Mouse (Mus musculus) midbrain, embryonic 15.5 days (tissue): Measurements from ENCODE around the gene Ppfia3. TPM values are rescaled to one million over a fixed set of nuclear protein-coding genes. Genes with fewer than 3 reads are reported as not detected.

Experiments
- ATAC-seq: fragments of 200-750 bp; cut with Nextera tagmentation; replicated peaks from 2 replicates; pipeline ENCODE4 v1.8.0; 2017; ENCODE audit warnings: moderate TSS enrichment
- H3K27ac ChIP-seq: fragments of 300-500 bp; sonication (generic); 2 replicates; pipeline ENCODE4 v1.5.1; 2015; ENCODE audit warnings: mild to moderate bottlenecking, inconsistent platforms
- H3K27me3 ChIP-seq: fragments of 300-500 bp; sonication (generic); replicated peaks from 2 replicates; pipeline ENCODE4 v1.6.1; 2015; ENCODE audit warnings: inconsistent platforms
- H3K36me3 ChIP-seq: fragments of 300-500 bp; sonication (generic); replicated peaks from 2 replicates; pipeline ENCODE4 v1.6.1; 2015; ENCODE audit warnings: inconsistent platforms
- H3K4me1 ChIP-seq: fragments of 300-500 bp; sonication (generic); 2 replicates; pipeline ENCODE4 v1.6.1; 2015; ENCODE audit warnings: inconsistent platforms
- H3K4me2 ChIP-seq: fragments of 300-500 bp; sonication (generic); 2 replicates; pipeline ENCODE4 v1.6.1; 2015; ENCODE audit warnings: inconsistent platforms, mild to moderate bottlenecking, moderate library complexity
- H3K4me3 ChIP-seq: fragments of 300-500 bp; sonication (generic); 2 replicates; pipeline ENCODE4 v1.5.1; 2015; ENCODE audit warnings: mild to moderate bottlenecking, inconsistent platforms
- H3K9ac ChIP-seq: fragments of 300-500 bp; sonication (generic); 2 replicates; pipeline ENCODE4 v1.6.1; 2015; ENCODE audit warnings: mild to moderate bottlenecking, inconsistent platforms
- H3K9me3 ChIP-seq: fragments of 300-500 bp; sonication (generic); 2 replicates; pipeline ENCODE4 v1.6.1; 2016; ENCODE audit warnings: inconsistent platforms
- WGBS: fragments of 180-500 bp; shearing (Covaris S2); methylation state at CpG from one replicate; pipeline ENCODE4 v1.1.7; 2015; ENCODE audit warnings: mixed read lengths; 5-methylcytosine and 5-hydroxymethylcytosine counted together
- polyA plus RNA-seq: library from polyadenylated mRNA; unstranded; fragments of >200 nt; fragmentation: Nextera tagmentation; extraction: Ambion mirVana; gene quantifications from 2 replicates; pipeline ENCODE4 v1.2.1, GENCODE M21; 2015

The Ppfia3 gene
- polyA plus RNA-seq, 1 experiment from 2014 or later, result 29.9 TPM

DNA sequence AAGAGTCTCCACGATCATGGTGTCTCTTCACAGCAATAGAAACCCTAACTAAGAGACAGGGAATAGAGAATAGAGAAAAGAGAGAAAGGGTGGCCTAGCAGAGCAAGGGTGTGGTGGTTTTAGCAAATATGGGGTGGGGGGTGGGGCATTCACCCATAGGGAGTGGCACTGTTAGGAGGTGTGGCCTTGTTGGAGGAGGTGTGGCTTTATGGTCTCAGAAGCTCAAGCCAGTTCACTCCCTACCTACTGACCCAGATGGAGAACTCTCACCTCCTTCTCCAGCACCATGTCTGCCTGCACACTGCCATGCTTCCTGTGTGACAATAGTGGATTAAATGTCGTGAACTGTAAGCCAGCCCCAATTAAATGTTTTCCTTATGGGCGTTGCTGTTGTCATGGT lies 69.3 kb downstream of the Ppfia3 start:
- H3K27ac ChIP-seq, result no peak overlapping the region
- no peak overlapping the region for H3K4me2 ChIP-seq
- no peaks in the 10 kb centered on the region for H3K36me3 ChIP-seq
- H3K27me3 ChIP-seq, result no peaks in the 10 kb centered on the region
- 65% methylated on average over 3 of the region's 3 CpGs for WGBS
- H3K4me3 ChIP-seq, result no peak overlapping the region
- no peaks in the 10 kb centered on the region for H3K9me3 ChIP-seq
- H3K9ac ChIP-seq, result no peak overlapping the region
- peaks cover 10% of the 10 kb centered on the region for H3K4me1 ChIP-seq
- no peak for ATAC-seq

- H3K27me3 ChIP-seq, result no peaks in the 10 kb centered on the region
- no peak overlapping the region for H3K9ac ChIP-seq
- H3K4me1 ChIP-seq, result peaks cover 10% of the 10 kb centered on the region
- ATAC-seq, result no peak
- H3K4me2 ChIP-seq, result no peak overlapping the region
- H3K36me3 ChIP-seq, result no peaks in the 10 kb centered on the region
- 85% methylated on average over 1 of the region's 1 CpGs for WGBS
- no peak overlapping the region for H3K4me3 ChIP-seq
- no peaks in the 10 kb centered on the region for H3K9me3 ChIP-seq
- no peak overlapping the region for H3K27ac ChIP-seq
Measured at GRCm38 (mm10) chr7:45296626-45297025, 70.2 kb downstream of the Ppfia3 start.

Other genes with a start within 250 kb of the Ppfia3 start
- gene Rps11, start 242.6 kb downstream of the Ppfia3 start, polyA plus RNA-seq, result 742 and 762 TPM in 2 replicates
- gene Rpl13a, start 238.3 kb downstream of the Ppfia3 start, polyA plus RNA-seq, result 582 and 606 TPM in 2 replicates
- gene Gm45713, start 230.8 kb downstream of the Ppfia3 start, polyA plus RNA-seq, result not detected in 2 replicates
- gene Flt3l, start 230.6 kb downstream of the Ppfia3 start, polyA plus RNA-seq, result 2.1 and 2.3 TPM in 2 replicates
- gene Pih1d1, start 212.7 kb downstream of the Ppfia3 start, polyA plus RNA-seq, result 87.1 and 90.0 TPM in 2 replicates
- gene Aldh16a1, start 212.4 kb downstream of the Ppfia3 start, polyA plus RNA-seq, result 16.1 and 19.8 TPM in 2 replicates
- 0.59 and 1.0 TPM in 2 replicates for gene Slc17a7, start 203.1 kb downstream of the Ppfia3 start, polyA plus RNA-seq
- gene Gfy, start 187.4 kb downstream of the Ppfia3 start, polyA plus RNA-seq, result not detected in 2 replicates
- gene Pth2, start 186.0 kb downstream of the Ppfia3 start, polyA plus RNA-seq, result 0.68 and 0.93 TPM in 2 replicates
- 0.63 and 0.84 TPM in 2 replicates for gene Ccdc155, start 162.1 kb downstream of the Ppfia3 start, polyA plus RNA-seq
- 4.0 and 5.8 TPM in 2 replicates for gene Dkkl1, start 154.9 kb downstream of the Ppfia3 start, polyA plus RNA-seq
- 45.7 and 55.8 TPM in 2 replicates for gene Tead2, start 151.3 kb downstream of the Ppfia3 start, polyA plus RNA-seq
- 1.3 and 1.7 TPM in 2 replicates for gene Cd37, start 127.9 kb downstream of the Ppfia3 start, polyA plus RNA-seq
- 0.50 and 0.91 TPM in 2 replicates for gene Slc6a16, start 125.9 kb downstream of the Ppfia3 start, polyA plus RNA-seq
- not detected in 2 replicates for gene Slc6a21, start 89.5 kb downstream of the Ppfia3 start, polyA plus RNA-seq
- gene Trpm4, start 33.2 kb downstream of the Ppfia3 start, polyA plus RNA-seq, result 10.7 and 12.7 TPM in 2 replicates
- 0.23 and 0.26 TPM in 2 replicates for gene Hrc, start 31.7 kb downstream of the Ppfia3 start, polyA plus RNA-seq
- gene Lin7b, start 3.6 kb upstream of the Ppfia3 start, polyA plus RNA-seq, result 24.4 TPM in 2 replicates
- 202 and 214 TPM in 2 replicates for gene Snrnp70, start 28.7 kb upstream of the Ppfia3 start, polyA plus RNA-seq
- not detected in 2 replicates for gene Kcna7, start 38.6 kb upstream of the Ppfia3 start, polyA plus RNA-seq
- 0.10 TPM in 1 of 2 replicates, not detected in the other for gene Ntf5, start 46.7 kb upstream of the Ppfia3 start, polyA plus RNA-seq
- 0.45 and 0.63 TPM in 2 replicates for gene Lhb, start 53.8 kb upstream of the Ppfia3 start, polyA plus RNA-seq
- gene Gys1, start 67.8 kb upstream of the Ppfia3 start, polyA plus RNA-seq, result 21.0 and 22.7 TPM in 2 replicates
- 107 and 117 TPM in 2 replicates for gene Ruvbl2, start 71.1 kb upstream of the Ppfia3 start, polyA plus RNA-seq
- gene Ftl1, start 92.9 kb upstream of the Ppfia3 start, polyA plus RNA-seq, result 6,021 and 6,209 TPM in 2 replicates
- gene Bax, start 99.9 kb upstream of the Ppfia3 start, polyA plus RNA-seq, result 257 and 261 TPM in 2 replicates
- 0.08 and 0.23 TPM in 2 replicates for gene Tulp2, start 114.9 kb upstream of the Ppfia3 start, polyA plus RNA-seq
- gene Gm45808, start 119.8 kb upstream of the Ppfia3 start, polyA plus RNA-seq, result not detected in 2 replicates
- gene Dhdh, start 121.8 kb upstream of the Ppfia3 start, polyA plus RNA-seq, result 4.0 and 4.1 TPM in 2 replicates
- gene Nucb1, start 143.4 kb upstream of the Ppfia3 start, polyA plus RNA-seq, result 118 and 121 TPM in 2 replicates
- 11.7 and 12.5 TPM in 2 replicates for gene Ppp1r15a, start 159.2 kb upstream of the Ppfia3 start, polyA plus RNA-seq
- gene Plekha4, start 159.3 kb upstream of the Ppfia3 start, polyA plus RNA-seq, result 1.3 TPM in 2 replicates
- gene Hsd17b14, start 187.9 kb upstream of the Ppfia3 start, polyA plus RNA-seq, result 0.37 TPM in 1 of 2 replicates, not detected in the other
- gene Bcat2, start 203.1 kb upstream of the Ppfia3 start, polyA plus RNA-seq, result 23.8 and 27.1 TPM in 2 replicates
- gene Fgf21, start 248.5 kb upstream of the Ppfia3 start, polyA plus RNA-seq, result not detected in 2 replicates